Mouse (Mus musculus) hindbrain, postnatal 0 days (tissue): ENCODE data around the gene Rnf181. TPM values are rescaled to one million over a fixed set of nuclear protein-coding genes. Genes with fewer than 3 reads are reported as not detected.
A peak's percentile ranks its signal among the peaks of the same experiment; 100 is the strongest.

Experiments
- ATAC-seq: fragments of 200-750 bp; cut with Nextera tagmentation; 2 replicates; pipeline ENCODE4 v1.8.0; 2017; ENCODE audit warnings: mild to moderate bottlenecking, moderate TSS enrichment, moderate library complexity
- DNase-seq: peaks from one replicate; pipeline ENCODE4 v3.0.0-alpha.2; 2015; ENCODE audit warnings: low spot score
- H3K27ac ChIP-seq: fragments of 300-500 bp; sonication (generic); 2 replicates; pipeline ENCODE4 v1.5.1; 2014; ENCODE audit warnings: mild to moderate bottlenecking
- H3K27me3 ChIP-seq: fragments of 300-500 bp; sonication (generic); 2 replicates; pipeline ENCODE4 v1.6.1; 2014; ENCODE audit warnings: low read length, mixed read lengths; ENCODE audit not compliant: insufficient read depth
- H3K36me3 ChIP-seq: fragments of 300-500 bp; sonication (generic); 2 replicates; pipeline ENCODE4 v1.6.1; 2014; ENCODE audit warnings: low read length, mixed read lengths; ENCODE audit not compliant: insufficient read depth
- H3K4me1 ChIP-seq: fragments of 300-500 bp; sonication (generic); 2 replicates; pipeline ENCODE4 v1.6.1; 2014; ENCODE audit warnings: antibody characterized with exemption, low read length, mixed read lengths; ENCODE audit not compliant: insufficient read depth
- H3K4me2 ChIP-seq: fragments of 300-500 bp; sonication (generic); 2 replicates; pipeline ENCODE4 v1.6.1; 2014; ENCODE audit warnings: low read depth, mild to moderate bottlenecking, low read length, moderate library complexity, mixed read lengths
- H3K4me3 ChIP-seq: fragments of 300-500 bp; sonication (generic); 2 replicates; pipeline ENCODE4 v1.5.1; 2014; ENCODE audit warnings: low read length
- H3K9ac ChIP-seq: fragments of 300-500 bp; sonication (generic); replicated peaks from 2 replicates; pipeline ENCODE4 v1.6.1; 2014; ENCODE audit warnings: mild to moderate bottlenecking, low read length, moderate library complexity, mixed read lengths
- H3K9me3 ChIP-seq: fragments of 300-500 bp; sonication (generic); 2 replicates; pipeline ENCODE4 v1.6.1; 2016; ENCODE audit warnings: low read length, mixed read lengths
- CTCF ChIP-seq: IDR thresholded peaks from 2 replicates; pipeline ENCODE4 v1.5.1; 2016; ENCODE audit warnings: antibody characterized with exemption, control low read depth, low read depth
- WGBS: fragments of 180-500 bp; shearing (Covaris S2); extraction: QIAGEN DNeasy Blood & Tissue Kit; methylation state at CpG from one replicate; pipeline ENCODE4 v1.1.7; 2014; 5-methylcytosine and 5-hydroxymethylcytosine counted together
- polyA plus RNA-seq: library from polyadenylated mRNA; unstranded; fragments of >200 nt; fragmentation: Nextera tagmentation; extraction: Ambion mirVana; gene quantifications from 2 replicates; pipeline ENCODE4 v1.2.1, GENCODE M21; 2015
- total RNA-seq: library from RNA; depleted of rRNA; stranded (reverse); fragments of >200 nt; gene quantifications from 2 replicates; pipeline ENCODE4 v1.2.3, GENCODE M21; 2014; rRNA removed

Gene Rnf181
- total and polyA plus RNA-seq, 2 experiments from 2014 or later, result 70.6 to 134 TPM

GRCm38 (mm10) chr6:72322936-72323335, 43.8 kb downstream of the Rnf181 start:
- 92% methylated on average over 3 of the region's 3 CpGs for WGBS
- no peaks in the 10 kb centered on the region for H3K4me1 ChIP-seq
- no peak for TF ChIP-seq CTCF
- peaks cover 74% of the 10 kb centered on the region for H3K36me3 ChIP-seq
- ATAC-seq (no peak), DNase-seq (no peak)
- no peaks in the 10 kb centered on the region for H3K9me3 ChIP-seq
- H3K4me2 ChIP-seq, result no peak overlapping the region
- H3K4me3 ChIP-seq, result no peak overlapping the region
- no peaks in the 10 kb centered on the region for H3K27me3 ChIP-seq
- no peak overlapping the region for H3K9ac ChIP-seq
- no peak overlapping the region for H3K27ac ChIP-seq

GRCm38 (mm10) chr6:72319019-72319418, 47.7 kb downstream of the Rnf181 start:
- Histone ChIP-seq H3K27ac (no peak overlapping the region), H3K9ac (no peak overlapping the region), H3K4me1 (no peaks in the 10 kb centered on the region), H3K36me3 (peaks cover 56% of the 10 kb centered on the region), H3K4me2 (no peak overlapping the region), H3K4me3 (no peak overlapping the region), H3K27me3 (no peaks in the 10 kb centered on the region), H3K9me3 (no peaks in the 10 kb centered on the region)
- 78% methylated on average over 11 of the region's 11 CpGs for WGBS
- peak; percentile 54 for TF ChIP-seq CTCF
- ATAC-seq (no peak), DNase-seq (peak; percentile 56)

GRCm38 (mm10) chr6:72318440-72318839, 48.3 kb downstream of the Rnf181 start:
- no peak overlapping the region for H3K4me3 ChIP-seq

GRCm38 (mm10) chr6:72316044-72316443, 50.7 kb downstream of the Rnf181 start:
- H3K9me3 ChIP-seq, result no peaks in the 10 kb centered on the region
- no peak for TF ChIP-seq CTCF
- ATAC-seq, result no peak
- no peak overlapping the region for H3K9ac ChIP-seq
- no peak overlapping the region for H3K27ac ChIP-seq
- H3K4me3 ChIP-seq, result no peak overlapping the region
- H3K36me3 ChIP-seq, result peaks cover 38% of the 10 kb centered on the region
- no peaks in the 10 kb centered on the region for H3K4me1 ChIP-seq
- no peaks in the 10 kb centered on the region for H3K27me3 ChIP-seq
- DNase-seq, result no peak
- H3K4me2 ChIP-seq, result no peak overlapping the region
- 89% methylated on average over 1 of the region's 1 CpGs for WGBS

More at GRCm38 (mm10) chr6:72318440-72318839, 48.3 kb downstream of the Rnf181 start:
- Histone ChIP-seq H3K9me3 (no peaks in the 10 kb centered on the region), H3K4me2 (no peak overlapping the region), H3K36me3 (peaks cover 51% of the 10 kb centered on the region), H3K9ac (no peak overlapping the region), H3K4me1 (no peaks in the 10 kb centered on the region), H3K27ac (no peak overlapping the region), H3K27me3 (no peaks in the 10 kb centered on the region)
- ATAC-seq (no peak), DNase-seq (no peak)
- no peak for TF ChIP-seq CTCF
- 90% methylated on average over 5 of the region's 5 CpGs for WGBS

- ATAC-seq (no peak), DNase-seq (no peak)
- TF ChIP-seq CTCF, result no peak
- Histone ChIP-seq H3K4me1 (no peaks in the 10 kb centered on the region), H3K4me2 (no peak overlapping the region), H3K27me3 (no peaks in the 10 kb centered on the region), H3K4me3 (no peak overlapping the region), H3K9me3 (no peaks in the 10 kb centered on the region), H3K9ac (no peak overlapping the region), H3K36me3 (peaks cover 32% of the 10 kb centered on the region), H3K27ac (no peak overlapping the region)
- 84% methylated on average over 2 of the region's 2 CpGs for WGBS
These were observed 51.4 kb downstream of the Rnf181 start for GRCm38 (mm10) chr6:72315384-72315783.

GRCm38 (mm10) chr6:72313124-72313867, 53.5 kb downstream of the Rnf181 start:
- DNase-seq (no peak), ATAC-seq (no peak)
- no peaks in the 10 kb centered on the region for H3K27me3 ChIP-seq
- H3K9me3 ChIP-seq, result no peaks in the 10 kb centered on the region
- H3K4me1 ChIP-seq, result no peaks in the 10 kb centered on the region
- H3K9ac ChIP-seq, result no peak overlapping the region
- peaks cover 11% of the 10 kb centered on the region for H3K36me3 ChIP-seq
- 87% methylated on average over 11 of the region's 11 CpGs for WGBS
- no peak for TF ChIP-seq CTCF
- H3K27ac ChIP-seq, result no peak overlapping the region
- H3K4me2 ChIP-seq, result no peak overlapping the region
- no peak overlapping the region for H3K4me3 ChIP-seq

- Histone ChIP-seq H3K36me3 (peaks cover 6% of the 10 kb centered on the region), H3K9ac (no peak overlapping the region), H3K27ac (no peak overlapping the region), H3K4me1 (no peaks in the 10 kb centered on the region), H3K4me2 (no peak overlapping the region), H3K9me3 (no peaks in the 10 kb centered on the region), H3K27me3 (no peaks in the 10 kb centered on the region), H3K4me3 (no peak overlapping the region)
- no peak for TF ChIP-seq CTCF
- ATAC-seq, result no peak
- no peak for DNase-seq
- WGBS, result 92% methylated on average over 3 of the region's 3 CpGs
These were observed 54.6 kb downstream of the Rnf181 start for GRCm38 (mm10) chr6:72312198-72312597.

Other genes with a start within 250 kb of the Rnf181 start
- 6.5 and 8.1 TPM in 2 replicates for gene Atoh8, start 131.4 kb downstream of the Rnf181 start, total RNA-seq
- gene Atoh8, start 131.4 kb downstream of the Rnf181 start, polyA plus RNA-seq, result 3.8 and 5.2 TPM in 2 replicates
- 1.4 TPM in 1 of 2 replicates, not detected in the other for gene Sftpb, start 62.3 kb downstream of the Rnf181 start, total RNA-seq
- 0.18 and 0.29 TPM in 2 replicates for gene Sftpb, start 62.3 kb downstream of the Rnf181 start, polyA plus RNA-seq
- gene Usp39, start 21.8 kb downstream of the Rnf181 start, total RNA-seq, result 59.3 and 64.6 TPM in 2 replicates
- gene Usp39, start 21.8 kb downstream of the Rnf181 start, polyA plus RNA-seq, result 33.1 and 34.1 TPM in 2 replicates
- gene 0610030E20Rik, start 19.6 kb downstream of the Rnf181 start, total RNA-seq, result 8.7 and 12.3 TPM in 2 replicates
- 15.2 and 15.9 TPM in 2 replicates for gene 0610030E20Rik, start 19.6 kb downstream of the Rnf181 start, polyA plus RNA-seq
- 23.6 and 35.3 TPM in 2 replicates for gene Tmem150a, start 11.5 kb downstream of the Rnf181 start, total RNA-seq
- 12.2 and 15.3 TPM in 2 replicates for gene Tmem150a, start 11.5 kb downstream of the Rnf181 start, polyA plus RNA-seq
- 4.6 and 20.0 TPM in 2 replicates for gene Vamp5, start 13.5 kb upstream of the Rnf181 start, total RNA-seq
- gene Vamp5, start 13.5 kb upstream of the Rnf181 start, polyA plus RNA-seq, result 11.9 and 12.9 TPM in 2 replicates
- 7.2 and 17.4 TPM in 2 replicates for gene Vamp8, start 23.7 kb upstream of the Rnf181 start, total RNA-seq
- 34.3 and 39.6 TPM in 2 replicates for gene Vamp8, start 23.7 kb upstream of the Rnf181 start, polyA plus RNA-seq
- 14.8 and 23.6 TPM in 2 replicates for gene Ggcx, start 47.4 kb upstream of the Rnf181 start, total RNA-seq
- 10.6 and 14.6 TPM in 2 replicates for gene Ggcx, start 47.4 kb upstream of the Rnf181 start, polyA plus RNA-seq
- gene Mat2a, start 72.6 kb upstream of the Rnf181 start, total RNA-seq, result 70.5 and 105 TPM in 2 replicates
- gene Mat2a, start 72.6 kb upstream of the Rnf181 start, polyA plus RNA-seq, result 254 and 279 TPM in 2 replicates
- gene Sh2d6, start 154.8 kb upstream of the Rnf181 start, total RNA-seq, result not detected in 2 replicates
- 0.26 and 0.40 TPM in 2 replicates for gene Sh2d6, start 154.8 kb upstream of the Rnf181 start, polyA plus RNA-seq
- 5.8 and 10.6 TPM in 2 replicates for gene Capg, start 177.4 kb upstream of the Rnf181 start, total RNA-seq
- 10.0 and 11.2 TPM in 2 replicates for gene Capg, start 177.4 kb upstream of the Rnf181 start, polyA plus RNA-seq
- gene Elmod3, start 231.5 kb upstream of the Rnf181 start, total RNA-seq, result 23.8 and 26.1 TPM in 2 replicates
- 16.2 and 18.4 TPM in 2 replicates for gene Elmod3, start 231.5 kb upstream of the Rnf181 start, polyA plus RNA-seq
- 4.9 and 12.6 TPM in 2 replicates for gene Retsat, start 231.5 kb upstream of the Rnf181 start, total RNA-seq
- gene Retsat, start 231.5 kb upstream of the Rnf181 start, polyA plus RNA-seq, result 10.0 and 11.6 TPM in 2 replicates